Mouse (Mus musculus): Measurements from ENCODE around the gene Slc37a4. TPM values are rescaled to one million over a fixed set of nuclear protein-coding genes. Genes with fewer than 3 reads are reported as not detected.

Slc37a4 gene
- total and polyA plus RNA-seq, 3 experiments, result 11.7 to 38.7 (median 25.5) TPM

DNA sequence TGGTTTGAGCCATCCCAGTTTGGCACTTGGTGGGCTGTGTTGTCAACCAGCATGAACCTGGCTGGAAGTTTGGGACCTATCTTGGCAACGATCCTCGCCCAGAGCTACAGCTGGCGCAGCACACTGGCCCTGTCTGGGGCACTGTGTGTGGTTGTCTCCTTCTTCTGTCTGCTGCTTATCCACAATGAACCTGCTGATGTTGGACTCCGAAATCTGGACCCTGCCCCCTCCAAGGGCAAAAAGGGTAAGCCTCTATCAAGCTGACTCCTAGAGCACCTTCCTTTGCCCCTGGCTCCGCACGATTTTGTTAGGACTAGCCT lies 3.1 kb downstream of the Slc37a4 start:
- dilution Hi-C loops (cut with MboI; ENCODE audit: extremely low pct_ligation_motif_present, extremely low pct_unique_long_range_greater_than_20kb, low sequenced_read_pairs), result no loop called here
- DNase-seq (ENCODE audit: extremely low read depth), result no peak
- H3K36me3 ChIP-seq (replicated peaks in 1 of 2; ENCODE audit: control insufficient read depth in 1 of 2, insufficient read depth in 1 of 2, low read length in 1 of 2), result peaks cover 44 to 65% of the 10 kb centered on the region in 2 experiments
- H3K4me2 ChIP-seq (ENCODE audit: insufficient read depth, low read depth, poor library complexity, severe bottlenecking), result no peak overlapping the region
- no peaks in the 10 kb centered on the region; the same call in none of the 2 replicates for H3K79me2 ChIP-seq (replicated peaks; ENCODE audit: control insufficient read depth, extremely low read depth, insufficient read depth, poor library complexity, severe bottlenecking)
- no peaks in the 10 kb centered on the region for H3K27me3 ChIP-seq (replicated peaks)
- no peaks in the 10 kb centered on the region for H3K9me3 ChIP-seq (replicated peaks; ENCODE audit: low read length)
- H3K27ac ChIP-seq (ENCODE audit: insufficient read depth, low read depth), result peak overlapping the region; percentile 11; the same call in 1 of the 2 replicates
- H3K9ac ChIP-seq (ENCODE audit: insufficient read depth, low read depth), result no peak overlapping the region
- in situ Hi-C loops (cut with MboI; ENCODE audit: low pct_ligation_motif_present, low pct_unique_long_range_greater_than_20kb, low sequenced_read_pairs), result loop anchor here (5.0 kb wide), 1 partner anchor 57 kb away; the partner anchor contains the start of gene Hmbs
- peaks cover 10 to 77% of the 10 kb centered on the region in 2 experiments for H3K4me1 ChIP-seq (ENCODE audit: control insufficient read depth in 1 of 2, insufficient read depth in 2 of 2)
- H3K4me3 ChIP-seq (replicated peaks in 1 of 3; ENCODE audit: low read depth in 2 of 3, low read length in 2 of 3, poor library complexity in 1 of 3), result no peak overlapping the region
- no peak for TF ChIP-seq HCFC1 (IDR thresholded peaks at IDR 0.05; ENCODE audit: low read depth, low read length)
- no peak for TF ChIP-seq SMC3 (IDR thresholded peaks at IDR 0.05; ENCODE audit: low read depth, low read length)
- TF ChIP-seq GABPA (IDR thresholded peaks at IDR 0.05; ENCODE audit: insufficient replicate concordance, low read depth, low read length), result no peak
- no peak for TF ChIP-seq CTCF (conservative IDR thresholded peaks at IDR 0.05 in 1 of 2, IDR thresholded peaks at IDR 0.05 in 1 of 2; ENCODE audit: low read depth in 2 of 2, low read length in 2 of 2)

DNA sequence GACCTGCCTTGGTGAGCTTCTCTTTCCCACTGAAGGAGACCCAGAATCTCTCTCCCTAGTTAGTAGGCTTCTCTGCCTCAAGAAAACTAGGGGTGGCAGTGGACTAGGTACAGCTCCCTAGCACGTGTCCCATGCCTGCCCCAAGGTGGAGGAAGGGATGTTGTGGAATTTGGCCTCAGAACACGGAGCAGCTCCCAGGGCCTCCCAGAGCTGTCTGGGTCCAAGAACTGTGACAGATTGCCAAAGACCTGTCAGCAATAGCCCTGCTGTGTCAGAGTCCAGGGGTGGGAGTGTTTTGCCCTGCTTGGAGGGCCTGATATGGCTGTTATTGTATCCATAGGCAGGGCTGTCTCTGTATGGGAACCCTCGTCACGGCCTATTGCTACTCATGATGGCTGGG lies 4.4 kb downstream of the Slc37a4 start:
- Histone ChIP-seq H3K4me2 (ENCODE audit: insufficient read depth, low read depth, poor library complexity, severe bottlenecking) (no peak overlapping the region), H3K9ac (ENCODE audit: insufficient read depth, low read depth) (no peak overlapping the region), H3K9me3 (replicated peaks; ENCODE audit: low read length) (no peaks in the 10 kb centered on the region), H3K27me3 (replicated peaks) (no peaks in the 10 kb centered on the region), H3K79me2 (replicated peaks; ENCODE audit: control insufficient read depth, extremely low read depth, insufficient read depth, poor library complexity, severe bottlenecking) (peaks cover 7% of the 10 kb centered on the region), H3K27ac (ENCODE audit: insufficient read depth, low read depth) (no peak overlapping the region), H3K36me3 (replicated peaks in 1 of 2; ENCODE audit: control insufficient read depth in 1 of 2, insufficient read depth in 1 of 2, low read length in 1 of 2) (peaks cover 48 to 75% of the 10 kb centered on the region in 2 experiments), H3K4me3 (replicated peaks in 1 of 3; ENCODE audit: low read depth in 2 of 3, low read length in 2 of 3, poor library complexity in 1 of 3) (no peak overlapping the region), H3K4me1 (ENCODE audit: control insufficient read depth in 1 of 2, insufficient read depth in 2 of 2) (peaks cover 15 to 78% of the 10 kb centered on the region in 2 experiments)
- DNase-seq (ENCODE audit: extremely low read depth), result no peak
- TF ChIP-seq GABPA (IDR thresholded peaks at IDR 0.05; ENCODE audit: insufficient replicate concordance, low read depth, low read length) (no peak), TBP (conservative IDR thresholded peaks at IDR 0.05; ENCODE audit: low read depth, low read length) (no peak), NRF1 (IDR thresholded peaks at IDR 0.05; ENCODE audit: low read depth, low read length) (no peak), EP300 (IDR thresholded peaks at IDR 0.05; ENCODE audit: low read length) (no peak), SMC3 (IDR thresholded peaks at IDR 0.05; ENCODE audit: low read depth, low read length) (no peak), RCOR1 (conservative IDR thresholded peaks at IDR 0.05; ENCODE audit: low read depth, low read length) (no peak), POLR2A (IDR thresholded peaks at IDR 0.05; ENCODE audit: low read depth, low read length) (no peak), ZC3H11A (IDR thresholded peaks at IDR 0.05; ENCODE audit: low read depth, low read length) (no peak), CHD1 (IDR thresholded peaks at IDR 0.05; ENCODE audit: low read depth, low read length) (no peak), ELF1 (IDR thresholded peaks at IDR 0.05; ENCODE audit: low read depth, low read length) (no peak), MXI1 (IDR thresholded peaks at IDR 0.05; ENCODE audit: low read depth, low read length) (no peak)
- in situ Hi-C loops (cut with MboI; ENCODE audit: low pct_ligation_motif_present, low pct_unique_long_range_greater_than_20kb, low sequenced_read_pairs), result no loop called here
- dilution Hi-C loops (cut with MboI; ENCODE audit: extremely low pct_ligation_motif_present, extremely low pct_unique_long_range_greater_than_20kb, low sequenced_read_pairs), result no loop called here

DNA sequence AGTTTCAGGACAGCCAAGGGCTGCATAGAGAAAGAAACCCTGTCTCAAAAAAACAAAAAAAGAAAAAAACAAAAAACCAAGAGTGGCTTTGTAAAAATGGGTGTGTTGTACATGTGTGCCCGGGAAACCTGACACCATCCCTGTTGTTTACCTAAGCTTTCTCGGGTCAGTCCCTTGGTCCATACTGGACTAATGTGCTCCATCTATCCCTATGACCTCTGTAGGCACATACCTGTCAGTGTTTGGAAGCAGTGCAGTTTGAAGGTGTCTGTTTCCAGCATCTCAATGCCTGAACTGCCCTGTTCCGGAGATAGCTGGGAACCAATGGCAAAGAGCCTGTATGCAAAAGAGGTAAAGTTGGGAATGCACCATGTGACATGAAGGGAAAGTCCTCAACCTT lies 8.4 kb downstream of the Slc37a4 start:
- Histone ChIP-seq H3K4me3 (replicated peaks in 1 of 3; ENCODE audit: low read depth in 2 of 3, low read length in 2 of 3, poor library complexity in 1 of 3) (no peak overlapping the region), H3K36me3 (replicated peaks in 1 of 2; ENCODE audit: control insufficient read depth in 1 of 2, insufficient read depth in 1 of 2, low read length in 1 of 2) (peaks cover 57 to 71% of the 10 kb centered on the region in 2 experiments), H3K79me2 (replicated peaks; ENCODE audit: control insufficient read depth, extremely low read depth, insufficient read depth, poor library complexity, severe bottlenecking) (peaks cover 35% of the 10 kb centered on the region), H3K4me1 (ENCODE audit: control insufficient read depth in 1 of 2, insufficient read depth in 2 of 2) (peaks cover 19 to 56% of the 10 kb centered on the region in 2 experiments), H3K27me3 (replicated peaks) (no peaks in the 10 kb centered on the region), H3K9me3 (replicated peaks; ENCODE audit: low read length) (no peaks in the 10 kb centered on the region), H3K4me2 (ENCODE audit: insufficient read depth, low read depth, poor library complexity, severe bottlenecking) (no peak overlapping the region), H3K9ac (ENCODE audit: insufficient read depth, low read depth) (no peak overlapping the region), H3K27ac (ENCODE audit: insufficient read depth, low read depth) (no peak overlapping the region)
- no peak for TF ChIP-seq MXI1 (IDR thresholded peaks at IDR 0.05; ENCODE audit: low read depth, low read length)
- dilution Hi-C loops (cut with MboI; ENCODE audit: extremely low pct_ligation_motif_present, extremely low pct_unique_long_range_greater_than_20kb, low sequenced_read_pairs), result no loop called here
- in situ Hi-C loops (cut with MboI; ENCODE audit: low pct_ligation_motif_present, low pct_unique_long_range_greater_than_20kb, low sequenced_read_pairs), result no loop called here
- DNase-seq (ENCODE audit: extremely low read depth), result no peak
